In the genomic region with DNA sequence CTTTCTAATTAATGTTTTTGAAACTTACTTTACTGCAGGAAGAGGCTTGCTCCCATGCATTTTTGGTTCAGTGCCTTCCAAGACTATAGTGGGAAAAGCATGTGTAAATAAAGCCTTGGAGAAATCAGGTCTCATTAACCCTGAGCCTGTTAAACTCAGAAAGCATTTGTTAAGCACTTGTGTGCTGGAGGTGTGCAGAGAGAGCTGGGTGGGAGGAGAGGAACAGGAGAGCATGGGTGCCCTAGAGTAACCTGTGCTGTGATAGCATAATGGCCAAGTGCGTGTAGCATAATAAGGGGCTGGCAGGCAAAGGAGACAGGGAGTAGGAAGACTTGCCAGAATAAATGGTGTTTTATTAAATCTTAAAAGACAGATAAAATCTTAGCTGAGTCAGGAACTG, we compare ENCODE assay signal across 18 mouse cellular contexts.
"Had no signal": no experiment of that assay in that cellular context is flagged by ENCODE, and none has a peak within 500 bp of the region (broad histone marks: within the 10 kb centered on the region; RNA-seq: fewer than 3 reads in every experiment).

No protein-coding gene starts in this region.

- H3K4me1 ChIP-seq: liver, embryonic 13.5 days; midbrain, embryonic 12.5 days; midbrain, embryonic 15.5 days; neural tube, embryonic 13.5 days had no signal

- H3K27ac ChIP-seq: liver, embryonic 13.5 days; macrophage; midbrain, embryonic 12.5 days; midbrain, embryonic 15.5 days; neural tube, embryonic 13.5 days had no signal

- H3K9ac ChIP-seq: liver, embryonic 13.5 days; lung, embryonic 14.5 days; midbrain, embryonic 12.5 days; midbrain, embryonic 15.5 days; neural tube, embryonic 13.5 days had no signal

- H3K4me3 ChIP-seq: liver, embryonic 13.5 days; midbrain, embryonic 12.5 days; midbrain, embryonic 15.5 days; myocyte; neural tube, embryonic 13.5 days had no signal

- ATAC-seq: intestine, postnatal 0 days; midbrain, embryonic 15.5 days had no signal

- H3K4me2 ChIP-seq: liver, embryonic 13.5 days; lung, embryonic 14.5 days; midbrain, embryonic 12.5 days; midbrain, embryonic 15.5 days; neural tube, embryonic 13.5 days had no signal

- H3K27me3 ChIP-seq: liver, embryonic 13.5 days; midbrain, embryonic 12.5 days; midbrain, embryonic 15.5 days; neural tube, embryonic 13.5 days had no signal

- H3K36me3 ChIP-seq: liver, embryonic 13.5 days; midbrain, embryonic 12.5 days; midbrain, embryonic 15.5 days; neural tube, embryonic 13.5 days had no signal

- DNase-seq: kidney, postnatal 14 days; kidney, postnatal 4 days; left cerebral cortex, postnatal 4 days; liver, embryonic 13.5 days; lung, embryonic 14.5 days; lung, postnatal 14 days; retina, postnatal 1 day; right cerebral cortex, postnatal 25 days; spleen, adult 18-20 months; thymus, adult 2 months; thymus, postnatal 14 days; thymus, postnatal 4 days had no signal

- H3K9me3 ChIP-seq: liver, embryonic 13.5 days; midbrain, embryonic 12.5 days; midbrain, embryonic 15.5 days; neural tube, embryonic 13.5 days had no signal
